Mouse (Mus musculus): ENCODE results near the gene Gucy1b1. TPM values are rescaled to one million over a fixed set of nuclear protein-coding genes. Genes with fewer than 3 reads are reported as not detected.

Gucy1b1 gene
- polyA plus RNA-seq, 1 experiment from 2014 or later: 64.6 TPM

DNA sequence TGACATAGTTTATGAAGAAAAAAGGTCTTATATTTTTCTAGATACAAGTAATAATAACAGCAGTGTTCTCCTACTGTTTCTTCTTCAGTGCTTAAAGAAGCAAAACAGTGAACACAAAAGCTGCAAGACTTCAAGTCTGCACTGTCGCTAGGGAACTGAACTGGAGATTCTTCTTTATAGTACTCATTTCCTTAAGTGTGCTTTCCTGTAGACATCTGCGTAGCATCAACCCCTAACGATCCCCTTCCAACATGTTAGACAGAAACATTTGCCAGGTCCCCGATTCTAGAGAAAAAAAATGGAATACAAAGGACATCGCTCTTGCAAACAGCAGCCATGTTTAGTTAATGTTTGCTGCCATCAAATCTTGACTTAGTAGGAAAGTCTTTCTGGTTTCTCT, 6.7 kb downstream of the Gucy1b1 start:
- Histone ChIP-seq H3K36me3 (ENCODE audit: control insufficient read depth, insufficient read depth, low read length) (no peaks in the 10 kb centered on the region), H3K4me2 (replicated peaks; ENCODE audit: low read depth, low read length) (peak overlapping the region; percentile 3; the same call in 1 of the 2 replicates), H3K27ac (ENCODE audit: low read length) (peak overlapping the region; percentile 67; the same call in 1 of the 2 replicates), H3K9me3 (ENCODE audit: control insufficient read depth, low read depth, low read length) (no peaks in the 10 kb centered on the region), H3K4me3 (ENCODE audit: low read depth, low read length) (no peak overlapping the region), H3K4me1 (ENCODE audit: control insufficient read depth, insufficient read depth, low read length) (peaks cover 19% of the 10 kb centered on the region; the same call in 1 of the 2 replicates), H3K27me3 (ENCODE audit: control insufficient read depth, insufficient read depth, low read length) (no peaks in the 10 kb centered on the region), H3K9ac (replicated peaks; ENCODE audit: low read depth, low read length) (no peak overlapping the region)
- WGBS: 45% methylated on average over 5 of the region's 5 CpGs
- ATAC-seq (ENCODE audit: insufficient number of reproducible peaks, insufficient read depth, low FRiP score, low read depth): peak; percentile 67; the same call in 1 of the 2 replicates

GRCm38 (mm10) chr3:82061402-82062180, 12.9 kb downstream of the Gucy1b1 start:
- WGBS: 15% methylated on average over 9 of the region's 9 CpGs
- Histone ChIP-seq H3K4me2 (replicated peaks; ENCODE audit: low read depth, low read length) (no peak overlapping the region), H3K4me1 (ENCODE audit: control insufficient read depth, insufficient read depth, low read length) (peaks cover 28% of the 10 kb centered on the region), H3K27me3 (ENCODE audit: control insufficient read depth, insufficient read depth, low read length) (no peaks in the 10 kb centered on the region), H3K9me3 (ENCODE audit: control insufficient read depth, low read depth, low read length) (no peaks in the 10 kb centered on the region), H3K27ac (ENCODE audit: low read length) (peak overlapping the region; percentile 64), H3K9ac (replicated peaks; ENCODE audit: low read depth, low read length) (no peak overlapping the region), H3K4me3 (ENCODE audit: low read depth, low read length) (no peak overlapping the region), H3K36me3 (ENCODE audit: control insufficient read depth, insufficient read depth, low read length) (no peaks in the 10 kb centered on the region)
- no peak for ATAC-seq (ENCODE audit: insufficient number of reproducible peaks, insufficient read depth, low FRiP score, low read depth)

- WGBS: 10% methylated on average over 5 of the region's 5 CpGs
- Histone ChIP-seq H3K4me2 (replicated peaks; ENCODE audit: low read depth, low read length) (no peak overlapping the region), H3K4me3 (ENCODE audit: low read depth, low read length) (no peak overlapping the region), H3K9me3 (ENCODE audit: control insufficient read depth, low read depth, low read length) (no peaks in the 10 kb centered on the region), H3K27ac (ENCODE audit: low read length) (peak overlapping the region; percentile 66; the same call in 1 of the 2 replicates), H3K27me3 (ENCODE audit: control insufficient read depth, insufficient read depth, low read length) (no peaks in the 10 kb centered on the region), H3K9ac (replicated peaks; ENCODE audit: low read depth, low read length) (no peak overlapping the region), H3K4me1 (ENCODE audit: control insufficient read depth, insufficient read depth, low read length) (peaks cover 40% of the 10 kb centered on the region), H3K36me3 (ENCODE audit: control insufficient read depth, insufficient read depth, low read length) (no peaks in the 10 kb centered on the region; the same call in 1 of the 2 replicates)
- ATAC-seq (ENCODE audit: insufficient number of reproducible peaks, insufficient read depth, low FRiP score, low read depth): peak; percentile 87
These were observed 17.3 kb downstream of the Gucy1b1 start for GRCm38 (mm10) chr3:82057201-82057600.

DNA sequence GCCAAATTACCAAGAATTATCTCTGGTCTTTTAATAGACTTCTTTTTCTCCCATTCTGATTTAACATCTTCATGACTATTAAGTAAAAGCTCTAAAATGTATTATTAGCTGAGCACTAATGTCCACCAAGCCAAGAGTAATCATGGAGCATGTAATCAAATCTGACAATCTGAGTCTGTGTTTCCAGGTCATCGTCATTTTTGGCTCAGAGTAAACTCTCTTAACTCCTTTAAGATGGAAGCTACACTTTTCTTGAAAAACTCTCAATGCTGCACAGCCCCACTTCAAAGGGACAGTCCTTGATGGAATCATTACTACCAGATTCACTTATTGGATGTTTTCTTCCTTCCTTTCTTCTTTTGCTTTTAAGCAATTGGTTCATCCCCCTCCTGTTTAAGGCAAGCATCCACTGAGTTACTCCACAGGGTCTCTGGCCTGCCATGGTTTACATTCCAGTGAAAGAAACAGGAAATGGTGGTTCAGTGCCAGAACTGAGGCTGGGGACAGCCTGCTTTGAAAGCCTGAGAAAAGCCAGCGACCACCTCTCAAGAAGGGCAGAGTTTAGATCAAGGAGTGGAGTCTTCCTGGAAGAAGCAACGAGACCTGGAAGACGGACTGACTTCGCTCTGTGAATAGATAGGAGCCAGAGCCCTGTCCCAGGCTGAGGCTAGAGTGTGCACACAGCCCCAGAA, 20.1 kb downstream of the Gucy1b1 start:
- Histone ChIP-seq H3K4me2 (replicated peaks; ENCODE audit: low read depth, low read length) (no peak overlapping the region), H3K9ac (replicated peaks; ENCODE audit: low read depth, low read length) (no peak overlapping the region), H3K4me3 (ENCODE audit: low read depth, low read length) (no peak overlapping the region), H3K36me3 (ENCODE audit: control insufficient read depth, insufficient read depth, low read length) (no peaks in the 10 kb centered on the region; the same call in none of the 2 replicates), H3K9me3 (ENCODE audit: control insufficient read depth, low read depth, low read length) (no peaks in the 10 kb centered on the region), H3K4me1 (ENCODE audit: control insufficient read depth, insufficient read depth, low read length) (peaks cover 35% of the 10 kb centered on the region), H3K27ac (ENCODE audit: low read length) (peak overlapping the region; percentile 78), H3K27me3 (ENCODE audit: control insufficient read depth, insufficient read depth, low read length) (no peaks in the 10 kb centered on the region)
- WGBS: 31% methylated on average over 5 of the region's 5 CpGs
- ATAC-seq (ENCODE audit: insufficient number of reproducible peaks, insufficient read depth, low FRiP score, low read depth): peak; percentile 54; the same call in 1 of the 2 replicates

GRCm38 (mm10) chr3:82052029-82052428, 22.5 kb downstream of the Gucy1b1 start:
- no peaks in the 10 kb centered on the region for H3K9me3 ChIP-seq (ENCODE audit: control insufficient read depth, low read depth, low read length)
- 36% methylated on average over 2 of the region's 2 CpGs for WGBS
- H3K36me3 ChIP-seq (ENCODE audit: control insufficient read depth, insufficient read depth, low read length): no peaks in the 10 kb centered on the region; the same call in none of the 2 replicates
- no peak overlapping the region for H3K9ac ChIP-seq (replicated peaks; ENCODE audit: low read depth, low read length)
- peak overlapping the region; percentile 69 for H3K27ac ChIP-seq (ENCODE audit: low read length)
- H3K4me2 ChIP-seq (replicated peaks; ENCODE audit: low read depth, low read length): no peak overlapping the region
- H3K4me3 ChIP-seq (ENCODE audit: low read depth, low read length): no peak overlapping the region
- no peaks in the 10 kb centered on the region for H3K27me3 ChIP-seq (ENCODE audit: control insufficient read depth, insufficient read depth, low read length)
- ATAC-seq (ENCODE audit: insufficient number of reproducible peaks, insufficient read depth, low FRiP score, low read depth): no peak
- peaks cover 32% of the 10 kb centered on the region for H3K4me1 ChIP-seq (ENCODE audit: control insufficient read depth, insufficient read depth, low read length)

DNA sequence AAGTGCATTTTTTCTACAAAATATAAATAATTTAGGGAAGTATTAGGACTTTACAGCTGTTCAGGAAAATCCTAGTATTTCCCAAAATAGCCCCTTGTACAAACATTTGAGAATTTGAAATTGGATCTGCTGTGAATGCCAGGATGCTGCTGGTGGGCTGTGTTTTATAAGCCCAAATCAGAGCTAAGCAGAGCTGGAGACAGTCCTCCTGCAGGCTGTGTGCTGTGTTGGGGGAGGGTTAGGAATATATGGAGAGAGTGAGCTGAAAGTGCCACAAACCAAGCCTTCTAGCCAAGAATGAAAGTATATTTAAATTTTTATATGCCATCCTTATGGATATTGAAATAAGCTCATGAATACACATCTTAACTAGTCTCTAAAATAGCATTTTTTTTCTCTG, 23.0 kb downstream of the Gucy1b1 start:
- H3K9me3 ChIP-seq (ENCODE audit: control insufficient read depth, low read depth, low read length): no peaks in the 10 kb centered on the region
- H3K4me3 ChIP-seq (ENCODE audit: low read depth, low read length): no peak overlapping the region
- H3K36me3 ChIP-seq (ENCODE audit: control insufficient read depth, insufficient read depth, low read length): no peaks in the 10 kb centered on the region; the same call in none of the 2 replicates
- no peak for ATAC-seq (ENCODE audit: insufficient number of reproducible peaks, insufficient read depth, low FRiP score, low read depth)
- H3K9ac ChIP-seq (replicated peaks; ENCODE audit: low read depth, low read length): no peak overlapping the region
- peak overlapping the region; percentile 69; the same call in 1 of the 2 replicates for H3K27ac ChIP-seq (ENCODE audit: low read length)
- H3K27me3 ChIP-seq (ENCODE audit: control insufficient read depth, insufficient read depth, low read length): no peaks in the 10 kb centered on the region
- peaks cover 29% of the 10 kb centered on the region for H3K4me1 ChIP-seq (ENCODE audit: control insufficient read depth, insufficient read depth, low read length)
- H3K4me2 ChIP-seq (replicated peaks; ENCODE audit: low read depth, low read length): no peak overlapping the region

- H3K27me3 ChIP-seq (ENCODE audit: control insufficient read depth, insufficient read depth, low read length): no peaks in the 10 kb centered on the region
- H3K36me3 ChIP-seq (ENCODE audit: control insufficient read depth, insufficient read depth, low read length): peaks cover 13% of the 10 kb centered on the region; the same call in 1 of the 2 replicates
- ATAC-seq (ENCODE audit: insufficient number of reproducible peaks, insufficient read depth, low FRiP score, low read depth): no peak
- H3K27ac ChIP-seq (ENCODE audit: low read length): peak overlapping the region; percentile 72
- H3K4me2 ChIP-seq (replicated peaks; ENCODE audit: low read depth, low read length): no peak overlapping the region
- no peak overlapping the region for H3K9ac ChIP-seq (replicated peaks; ENCODE audit: low read depth, low read length)
- no peaks in the 10 kb centered on the region for H3K9me3 ChIP-seq (ENCODE audit: control insufficient read depth, low read depth, low read length)
- H3K4me1 ChIP-seq (ENCODE audit: control insufficient read depth, insufficient read depth, low read length): peaks cover 16% of the 10 kb centered on the region
- H3K4me3 ChIP-seq (ENCODE audit: low read depth, low read length): no peak overlapping the region
- WGBS: 38% methylated on average over 7 of the region's 7 CpGs
These were observed 25.8 kb downstream of the Gucy1b1 start for GRCm38 (mm10) chr3:82048681-82049080.

- 73% methylated on average over 4 of the region's 4 CpGs for WGBS
- Histone ChIP-seq H3K4me2 (replicated peaks; ENCODE audit: low read depth, low read length) (no peak overlapping the region), H3K9ac (replicated peaks; ENCODE audit: low read depth, low read length) (no peak overlapping the region), H3K27me3 (ENCODE audit: control insufficient read depth, insufficient read depth, low read length) (no peaks in the 10 kb centered on the region), H3K4me1 (ENCODE audit: control insufficient read depth, insufficient read depth, low read length) (peaks cover 16% of the 10 kb centered on the region), H3K4me3 (ENCODE audit: low read depth, low read length) (no peak overlapping the region), H3K27ac (ENCODE audit: low read length) (peak overlapping the region; percentile 39; the same call in 1 of the 2 replicates), H3K36me3 (ENCODE audit: control insufficient read depth, insufficient read depth, low read length) (peaks cover 13% of the 10 kb centered on the region; the same call in 1 of the 2 replicates), H3K9me3 (ENCODE audit: control insufficient read depth, low read depth, low read length) (no peaks in the 10 kb centered on the region)
- ATAC-seq (ENCODE audit: insufficient number of reproducible peaks, insufficient read depth, low FRiP score, low read depth): no peak
These were observed 26.4 kb downstream of the Gucy1b1 start for GRCm38 (mm10) chr3:82048078-82048477.
